Mouse (Mus musculus): ENCODE results near the gene Gm6040.

Gene Gm6040

DNA sequence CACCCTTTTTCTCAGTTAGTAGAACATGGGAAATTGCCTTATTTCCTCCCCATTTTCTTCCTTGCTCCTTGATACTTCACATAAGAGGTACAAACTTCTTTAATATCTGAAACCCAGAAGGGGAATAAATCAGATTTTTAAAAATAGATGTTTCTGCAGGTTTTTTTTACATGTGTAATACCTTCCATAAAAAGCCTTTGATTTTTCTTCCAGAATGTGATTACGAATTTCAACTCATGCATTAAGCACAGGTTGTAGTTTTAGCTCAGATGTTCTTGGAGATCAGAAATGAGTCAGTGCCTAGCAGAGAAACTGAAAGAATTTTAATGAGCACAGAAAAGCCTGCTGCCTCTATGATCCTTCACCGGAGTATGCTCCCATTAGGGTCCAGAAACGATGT is at the start of gene Gm6040:
Gm6040 (minus strand) TSS at position 101 of the 400 bp plus-strand sequence.
- DNase-seq (ENCODE audit: low spot score): no peak

- DNase-seq (ENCODE audit: low spot score): no peak
These were observed 42.7 kb upstream of the Gm6040 start for GRCm38 (mm10) chr8:20964531-20964930.

DNA sequence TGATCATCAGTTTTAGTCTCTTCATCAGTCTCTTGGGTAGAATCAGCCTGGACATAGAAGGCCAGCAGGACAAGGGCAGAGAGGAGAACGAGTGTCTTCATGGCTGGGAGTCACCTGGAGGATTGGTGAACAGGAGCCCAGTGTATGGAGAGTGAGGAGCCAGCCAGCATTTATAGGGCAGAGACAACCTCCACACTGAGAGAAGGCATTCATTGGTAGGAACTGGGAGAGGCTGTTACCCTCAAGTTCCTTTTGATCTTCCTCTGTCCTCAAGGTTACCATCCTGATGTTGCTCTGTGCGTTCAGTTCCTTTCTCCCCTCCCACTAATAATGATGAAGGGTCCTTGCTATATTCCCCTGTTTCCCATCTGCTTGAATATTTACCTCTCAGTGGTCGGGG is 22.7 kb upstream of the Gm6040 start, which contains the start of gene AY761185:
AY761185 (minus strand) TSS at position 101 of the 400 bp plus-strand sequence.
- DNase-seq (ENCODE audit: low spot score): no peak

DNA sequence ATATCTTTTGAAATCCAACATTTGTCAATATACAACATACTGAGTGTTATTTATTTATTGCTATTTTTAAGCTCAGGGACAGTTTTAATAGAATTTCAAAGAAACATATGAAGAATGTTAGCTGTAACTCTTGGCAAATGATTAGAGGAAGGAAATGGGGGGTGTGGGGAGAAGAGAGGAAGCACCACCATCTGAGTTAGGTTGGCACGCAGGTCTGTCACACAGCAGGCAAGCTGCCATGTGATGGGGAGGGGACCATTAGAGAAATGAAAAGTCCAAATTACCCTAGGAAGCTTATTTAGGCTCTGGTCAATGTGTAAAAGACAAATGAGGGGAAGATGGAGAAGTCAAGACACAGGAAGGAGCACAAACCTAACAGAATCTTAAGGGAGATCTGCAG is 9.6 kb downstream of the Gm6040 start:
- no peak for DNase-seq (ENCODE audit: low spot score)

GRCm38 (mm10) chr8:20908256-20908655 is 13.6 kb downstream of the Gm6040 start:
- DNase-seq (ENCODE audit: low spot score): no peak

DNA sequence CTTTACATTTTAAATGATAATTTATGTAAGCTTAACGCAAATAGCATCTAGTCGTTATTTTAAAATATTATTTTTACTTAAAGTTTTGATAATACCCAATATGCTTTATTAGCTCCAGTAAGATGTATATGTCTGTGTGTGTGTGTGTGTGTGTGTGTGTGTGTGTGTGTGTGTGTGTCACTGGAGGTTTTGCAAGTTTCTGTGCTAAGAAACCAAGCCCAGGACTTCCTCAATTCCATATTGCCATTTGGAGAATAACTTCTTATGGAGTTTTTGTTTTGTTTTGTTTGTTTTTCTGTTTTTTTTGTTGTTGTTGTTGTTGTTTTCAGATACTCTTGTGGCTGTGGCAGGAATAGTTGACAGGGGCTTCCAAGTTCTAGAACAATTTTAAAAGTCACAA is 14.8 kb downstream of the Gm6040 start:
- no peak for DNase-seq (ENCODE audit: low spot score)

GRCm38 (mm10) chr8:20902527-20902926 is 19.3 kb downstream of the Gm6040 start, which contains the start of gene Gm15056:
Gene Gm15056 (minus strand): TSS chr8:20902627.
- no peak for DNase-seq (ENCODE audit: low spot score)

DNA sequence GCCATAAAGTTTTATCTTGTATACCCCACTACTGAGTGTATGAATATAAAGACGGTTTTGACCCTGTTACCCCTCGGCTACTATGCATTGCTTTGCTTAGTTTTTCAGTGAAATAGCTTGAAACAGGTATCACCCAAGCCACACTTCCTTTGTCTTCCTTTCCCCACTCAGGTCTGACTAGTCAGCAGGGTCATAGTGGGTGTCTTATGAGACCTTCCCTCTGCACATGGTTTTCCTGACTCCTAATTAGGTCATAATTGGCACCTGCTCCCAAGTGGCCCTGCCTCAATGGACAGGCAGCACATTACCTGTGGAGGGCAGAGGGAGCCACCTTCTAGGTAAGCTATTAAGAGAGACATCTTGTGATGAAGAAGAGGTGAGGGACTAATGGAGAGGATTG is 29.5 kb downstream of the Gm6040 start, which contains the start of gene Defb33:
Defb33 (plus strand) TSS at position 301 of the 400 bp plus-strand sequence.
- no peak for DNase-seq (ENCODE audit: low spot score)

GRCm38 (mm10) chr8:20874608-20875007 is 47.3 kb downstream of the Gm6040 start:
- no peak for DNase-seq (ENCODE audit: low spot score)
